ENCODE assay signal across 25 mouse cellular contexts in the genomic region with DNA sequence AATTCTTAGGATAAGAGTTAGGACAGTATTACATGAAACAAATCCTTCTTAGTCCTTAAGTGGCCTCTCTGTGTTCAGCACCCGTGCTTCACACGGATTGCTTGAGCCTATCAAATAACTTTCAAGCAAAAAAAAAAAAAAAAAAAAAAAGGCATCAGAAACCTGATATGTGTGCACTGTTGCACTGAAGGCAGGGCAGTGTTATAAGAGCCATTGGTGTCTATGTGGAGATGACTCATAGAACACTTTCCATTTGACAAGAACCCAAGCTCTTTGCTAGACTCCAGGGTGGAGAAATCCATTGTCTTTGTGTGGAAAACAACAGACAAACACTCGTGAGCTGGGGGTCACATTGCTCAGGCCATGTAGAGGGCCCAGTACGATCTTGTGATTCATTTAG. TPM values are rescaled to one million over a fixed set of nuclear protein-coding genes. Genes with fewer than 3 reads are reported as not detected.
A peak's percentile ranks its signal among the peaks of the same experiment; 100 is the strongest.
DNase-seq lines count a peak whose midpoint lies in the region; ATAC-seq and TF ChIP-seq lines count a peak whose summit lies in the region.
"Had no signal": no experiment of that assay in that cellular context is flagged by ENCODE, and none has a peak within 500 bp of the region (broad histone marks: within the 10 kb centered on the region; RNA-seq: fewer than 3 reads in every experiment).

No protein-coding gene starts in this region.

- no peak overlapping the region for H3K27ac ChIP-seq in embryonic facial prominence, embryonic 14.5 days (replicated peaks; ENCODE audit: low read depth, low read length)
- H3K27ac ChIP-seq in embryonic facial prominence, embryonic 10.5 days (replicated peaks), result no peak overlapping the region
- no peak overlapping the region for H3K27ac ChIP-seq in lung, postnatal 0 days (ENCODE audit: low read length)
- H3K27ac ChIP-seq: embryonic facial prominence, embryonic 12.5 days; heart, embryonic 13.5 days; macrophage; stomach, embryonic 15.5 days had no signal

- H3K4me1 ChIP-seq in embryonic facial prominence, embryonic 14.5 days (ENCODE audit: control insufficient read depth, insufficient read depth, low read length), result no peaks in the 10 kb centered on the region
- H3K4me1 ChIP-seq in embryonic facial prominence, embryonic 10.5 days, result no peaks in the 10 kb centered on the region
- no peaks in the 10 kb centered on the region; the same call in 1 of the 2 replicates for H3K4me1 ChIP-seq in lung, postnatal 0 days (ENCODE audit: insufficient read depth, low read depth, low read length)
- H3K4me1 ChIP-seq in lung, adult 2 months (ENCODE audit: control insufficient read depth, insufficient read depth, low read length), result peaks cover 13% of the 10 kb centered on the region
- H3K4me1 ChIP-seq: embryonic facial prominence, embryonic 12.5 days; stomach, embryonic 15.5 days had no signal

- no peak overlapping the region for H3K4me2 ChIP-seq in embryonic facial prominence, embryonic 14.5 days (ENCODE audit: low read depth, low read length)
- no peak overlapping the region for H3K4me2 ChIP-seq in lung, postnatal 0 days (replicated peaks; ENCODE audit: low read depth, low read length)
- H3K4me2 ChIP-seq: embryonic facial prominence, embryonic 12.5 days; heart, embryonic 13.5 days; liver, embryonic 11.5 days; midbrain, embryonic 11.5 days; stomach, embryonic 15.5 days had no signal

- no peak for TF ChIP-seq EP300 in lung, postnatal 0 days (IDR thresholded peaks at IDR 0.05)

- DNase-seq in embryonic facial prominence, embryonic 14.5 days (ENCODE audit: low spot score), result peak; percentile 47
- DNase-seq in embryonic facial prominence, embryonic 10.5 days (ENCODE audit: low spot score), result no peak
- DNase-seq in lung, postnatal 0 days (ENCODE audit: low spot score), result peak; percentile 37
- no peak for DNase-seq in lung, adult 2 months
- DNase-seq in Patski (ENCODE audit: low read depth, low spot score), result peak; percentile 65
- DNase-seq in skeletal muscle tissue, adult 2 months (ENCODE audit: low read depth, low spot score), result peak; percentile 58
- DNase-seq in left cerebral cortex, adult 11 months (ENCODE audit: low spot score), result no peak
- DNase-seq in adrenal gland, adult 2 months, result no peak
- DNase-seq: adrenal gland, adult 8-10 months; cerebellum, adult 8-10 months; forebrain, postnatal 0 days; heart, postnatal 36 days; kidney, postnatal 10 days; lung, adult 18-20 months; right cerebral cortex, postnatal 14 days; thymus, adult 18-20 months; thymus, postnatal 4 days had no signal

- 41% methylated on average over 4 of the region's 4 CpGs for WGBS in embryonic facial prominence, embryonic 14.5 days
- 58% methylated on average over 4 of the region's 4 CpGs for WGBS in embryonic facial prominence, embryonic 10.5 days
- 40% methylated on average over 4 of the region's 4 CpGs for WGBS in lung, postnatal 0 days
- WGBS in lung, adult 2 months, result 42% methylated on average over 4 of the region's 4 CpGs

- H3K4me3 ChIP-seq in embryonic facial prominence, embryonic 14.5 days (ENCODE audit: low read depth, low read length), result no peak overlapping the region
- H3K4me3 ChIP-seq in embryonic facial prominence, embryonic 10.5 days, result no peak overlapping the region
- no peak overlapping the region for H3K4me3 ChIP-seq in lung, postnatal 0 days (ENCODE audit: low read depth, low read length)
- H3K4me3 ChIP-seq in lung, adult 2 months (replicated peaks; ENCODE audit: extremely low read depth, low read depth, low read length), result no peak overlapping the region
- H3K4me3 ChIP-seq: embryonic facial prominence, embryonic 12.5 days; heart, embryonic 13.5 days; stomach, embryonic 15.5 days had no signal

- no peaks in the 10 kb centered on the region for H3K27me3 ChIP-seq in embryonic facial prominence, embryonic 14.5 days (replicated peaks; ENCODE audit: control insufficient read depth, insufficient read depth, low read length)
- H3K27me3 ChIP-seq in embryonic facial prominence, embryonic 10.5 days (replicated peaks; ENCODE audit: low read depth, poor library complexity, severe bottlenecking), result no peaks in the 10 kb centered on the region
- no peaks in the 10 kb centered on the region for H3K27me3 ChIP-seq in lung, postnatal 0 days (replicated peaks; ENCODE audit: insufficient read depth, low read length)
- H3K27me3 ChIP-seq in Patski, result no peaks in the 10 kb centered on the region
- H3K27me3 ChIP-seq: embryonic facial prominence, embryonic 12.5 days; heart, embryonic 13.5 days; stomach, embryonic 15.5 days had no signal

- in situ Hi-C loops in Patski (cut with MboI; ENCODE audit: low pct_unique_long_range_greater_than_20kb), result no loop called here

- CTCF ChIA-PET in Patski (lab: Charles Lee), result no interaction called here

- no peak for TF ChIP-seq POLR2A in lung, adult 2 months (IDR thresholded peaks at IDR 0.05; ENCODE audit: borderline replicate concordance, extremely low read depth, low read depth, low read length)

- TF ChIP-seq CTCF in lung, postnatal 0 days (IDR thresholded peaks at IDR 0.05), result no peak
- TF ChIP-seq CTCF in lung, adult 2 months (IDR thresholded peaks at IDR 0.05; ENCODE audit: insufficient read depth, low read length), result no peak
- no peak for TF ChIP-seq CTCF in Patski (IDR thresholded peaks at IDR 0.05)

- POLR2A ChIA-PET in Patski (lab: Charles Lee), result interaction anchor here (1.4 kb wide), 1 partner anchor 57 kb away, joined by 4 read pairs; no protein-coding TSS in a partner anchor

- no peak overlapping the region for H3K9ac ChIP-seq in embryonic facial prominence, embryonic 14.5 days (ENCODE audit: low read depth, low read length)
- H3K9ac ChIP-seq in lung, postnatal 0 days (replicated peaks; ENCODE audit: low read depth), result no peak overlapping the region
- H3K9ac ChIP-seq: embryonic facial prominence, embryonic 12.5 days; forebrain, postnatal 0 days; heart, embryonic 13.5 days; stomach, embryonic 15.5 days had no signal

- H3K9me3 ChIP-seq in embryonic facial prominence, embryonic 14.5 days (ENCODE audit: control insufficient read depth, low read length), result no peaks in the 10 kb centered on the region
- H3K9me3 ChIP-seq in embryonic facial prominence, embryonic 10.5 days, result no peaks in the 10 kb centered on the region
- no peaks in the 10 kb centered on the region for H3K9me3 ChIP-seq in lung, postnatal 0 days (ENCODE audit: low read length)
- H3K9me3 ChIP-seq: embryonic facial prominence, embryonic 12.5 days; heart, embryonic 13.5 days; stomach, embryonic 15.5 days had no signal

- H3K36me3 ChIP-seq in embryonic facial prominence, embryonic 14.5 days (ENCODE audit: control insufficient read depth, insufficient read depth, low read length), result no peaks in the 10 kb centered on the region
- no peaks in the 10 kb centered on the region for H3K36me3 ChIP-seq in embryonic facial prominence, embryonic 10.5 days (replicated peaks)
- no peaks in the 10 kb centered on the region for H3K36me3 ChIP-seq in lung, postnatal 0 days (ENCODE audit: insufficient read depth, low read length)
- H3K36me3 ChIP-seq: embryonic facial prominence, embryonic 12.5 days; heart, embryonic 13.5 days; stomach, embryonic 15.5 days had no signal

- ATAC-seq in embryonic facial prominence, embryonic 14.5 days (ENCODE audit: low read depth), result peak; percentile 37; the same call in 1 of the 2 replicates
- peak; percentile 60 for ATAC-seq in lung, postnatal 0 days
- no peak for ATAC-seq in Patski
- ATAC-seq: forebrain, postnatal 0 days; hindbrain, embryonic 16.5 days; intestine, embryonic 16.5 days had no signal

RNA-seq across cellular contexts. Expression of a gene that starts 58.7 kb away (rescaled TPM):
- 83.6 and 86.3 TPM in 2 replicates for polyA plus RNA-seq in embryonic facial prominence, embryonic 14.5 days (2014; fragmentation: Nextera tagmentation; extraction: Ambion mirVana)
- polyA plus RNA-seq in embryonic facial prominence, embryonic 10.5 days (2016; fragmentation: Nextera tagmentation; extraction: Ambion mirVana), result 132 and 140 TPM in 2 replicates
- 34.4 and 35.4 TPM in 2 replicates for polyA plus RNA-seq in lung, postnatal 0 days (2015; fragmentation: Nextera tagmentation; extraction: Ambion mirVana)
- 67.0 and 70.0 TPM in 2 replicates for polyA plus RNA-seq in lung, adult 2 months (2012; rRNA removed)
- polyA plus RNA-seq in Patski (2021), result 70.8 TPM
- total RNA-seq in adrenal gland, adult 2 months (2021), result 10 to 100 TPM; 66.5 to 85.6 TPM
- 53.3 and 66.6 TPM in 2 replicates for polyA plus RNA-seq in adrenal gland, adult 2 months (2012; rRNA removed)

Comparison
In these comparisons a context has a peak if more than half of its experiments do, and no peak if none do; other contexts are left out.
1. DNase-seq: peak in embryonic facial prominence, embryonic 14.5 days (single experiment), lung, postnatal 0 days (single experiment), Patski (single experiment) and skeletal muscle tissue, adult 2 months (single experiment); none in embryonic facial prominence, embryonic 10.5 days (single experiment), lung, adult 2 months (single experiment), left cerebral cortex, adult 11 months (single experiment) and adrenal gland, adult 2 months (single experiment).